Mouse (Mus musculus) left cerebral cortex, postnatal 10 days (tissue): Measurements from ENCODE around the gene G6pc2. TPM values are rescaled to one million over a fixed set of nuclear protein-coding genes. Genes with fewer than 3 reads are reported as not detected.

Experiments used
- DNase-seq, 2 experiments: peaks; one replicate each; pipeline ENCODE4 v3.0.0; 2021 to 2022; ENCODE audit warnings: low spot score in 2 of 2, mixed read lengths in 1 of 2; ENCODE audit errors: extremely low spot score in 1 of 2
- intact Hi-C: fragments of 180-260 bp; cut with DNase I; formaldehyde crosslinking; loops from one replicate; pipeline ENCODE4 v1.15.1; 2025
- total RNA-seq, 2 experiments: library from RNA; stranded (reverse); gene quantifications; 2 replicates each; pipeline ENCODE4 v1.2.3; 2021

The G6pc2 gene
- total RNA-seq, 2 experiments from 2014 or later = not detected

DNA sequence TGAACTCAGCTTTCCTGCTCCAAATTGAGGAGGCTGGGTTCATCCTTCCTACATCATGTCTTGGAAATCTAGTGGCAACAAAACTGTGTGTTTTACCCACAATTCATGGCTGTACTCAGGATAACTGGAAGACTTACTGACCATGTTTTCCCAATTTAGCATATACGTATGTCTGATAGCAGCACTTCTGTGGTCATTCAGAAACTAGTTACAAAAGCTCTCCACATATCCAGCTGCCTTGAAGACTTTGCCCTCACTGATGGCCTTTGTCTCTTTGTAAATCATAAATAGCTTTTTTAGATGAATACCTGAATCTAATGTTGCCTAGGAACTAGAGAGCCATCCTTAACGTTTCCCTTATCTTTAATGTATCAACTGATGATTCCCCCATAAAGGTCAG lies 19.3 kb downstream of the G6pc2 start:
- no peak for DNase-seq
- intact Hi-C loops = no loop called here

DNA sequence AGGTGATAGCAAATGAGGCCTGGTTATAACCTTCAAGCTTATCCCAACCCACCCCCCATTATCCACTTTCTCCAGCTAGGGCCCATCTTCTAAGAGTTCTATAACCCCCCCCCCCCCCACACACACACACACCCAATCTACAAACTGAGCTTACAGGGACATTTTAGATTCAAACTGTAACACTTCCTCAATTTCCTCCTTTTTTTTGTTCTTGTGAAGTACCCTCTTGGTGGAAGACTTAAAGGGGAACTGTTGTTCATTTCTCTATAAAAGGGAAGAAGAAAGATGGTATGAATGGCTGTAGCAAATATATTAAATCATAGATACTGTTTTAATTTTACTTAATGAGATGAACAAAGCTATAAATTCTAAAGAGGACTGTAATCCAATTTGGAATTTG lies 21.2 kb downstream of the G6pc2 start:
- intact Hi-C loops = no loop called here
- DNase-seq = no peak

DNA sequence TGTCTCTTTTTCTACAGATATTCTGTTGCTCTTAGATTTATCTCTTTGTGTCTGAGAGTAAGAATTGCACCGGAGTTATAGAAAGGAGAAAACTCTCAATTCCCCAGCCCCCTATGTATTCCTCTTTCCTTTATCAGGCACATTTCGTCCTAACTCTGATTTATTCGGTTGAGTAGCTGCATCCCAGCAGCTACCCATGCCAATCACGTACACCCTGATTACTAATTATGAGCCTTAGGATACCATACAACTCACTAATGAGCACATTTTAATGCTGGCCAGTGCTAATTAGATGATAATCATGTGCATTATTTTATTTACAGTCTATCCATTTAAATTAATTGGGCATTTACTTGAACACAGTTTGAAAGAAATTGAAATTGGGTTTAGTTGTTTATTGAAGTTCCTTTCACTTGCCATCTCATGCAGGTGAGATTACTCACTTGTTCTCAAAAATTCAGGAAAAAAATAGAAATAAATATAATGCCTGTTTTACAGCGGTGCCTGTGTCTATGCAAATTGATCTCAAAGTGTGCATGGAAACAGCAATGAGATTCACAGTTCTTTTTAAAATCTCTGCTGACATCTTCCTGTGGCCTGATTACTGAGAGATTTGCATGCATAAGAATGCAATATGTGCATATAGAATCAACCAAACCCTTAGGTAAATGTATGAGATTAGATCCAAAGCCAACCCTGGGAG lies 24.3 kb downstream of the G6pc2 start:
- DNase-seq = no peak
- intact Hi-C loops = no loop called here

DNA sequence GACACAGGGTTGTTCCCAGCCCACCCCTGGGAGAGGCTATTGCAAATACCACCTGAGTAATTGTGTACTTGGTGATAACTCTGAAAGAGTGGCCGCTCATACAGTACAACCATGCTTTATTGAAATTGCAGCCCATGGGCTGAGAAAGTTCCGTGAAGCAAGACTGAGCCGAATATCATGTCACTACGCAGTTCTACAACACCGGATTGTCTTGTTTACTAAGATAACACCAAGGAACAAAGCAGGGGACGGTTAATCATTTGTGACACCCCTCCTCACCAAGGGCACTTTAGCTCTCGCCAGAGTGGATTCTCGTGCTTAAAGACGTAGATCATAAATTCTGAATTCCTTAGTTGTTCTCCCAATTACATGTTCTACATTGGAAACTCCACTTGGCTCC lies 28.4 kb downstream of the G6pc2 start:
- no peak for DNase-seq
- intact Hi-C loops = no loop called here

DNA sequence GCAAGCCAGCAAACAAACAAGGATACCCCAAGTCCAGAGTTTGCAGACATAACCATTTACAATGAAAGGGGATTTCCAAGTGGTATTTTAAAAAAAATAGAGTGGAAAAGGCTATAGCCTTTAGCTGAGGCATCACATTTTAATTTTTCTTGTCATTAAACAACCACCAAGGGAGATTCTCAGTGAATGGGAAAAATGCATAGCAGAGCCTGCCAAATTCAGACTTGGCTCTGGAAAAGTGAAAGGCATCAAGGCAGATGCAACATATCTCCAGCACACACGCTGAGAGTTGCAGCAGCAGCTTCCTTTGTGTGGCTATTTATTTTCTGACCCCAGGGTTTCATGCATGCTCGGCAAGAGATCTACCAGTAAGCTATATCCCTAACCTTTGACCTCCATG lies 34.1 kb downstream of the G6pc2 start:
- intact Hi-C loops = no loop called here
- no peak for DNase-seq

DNA sequence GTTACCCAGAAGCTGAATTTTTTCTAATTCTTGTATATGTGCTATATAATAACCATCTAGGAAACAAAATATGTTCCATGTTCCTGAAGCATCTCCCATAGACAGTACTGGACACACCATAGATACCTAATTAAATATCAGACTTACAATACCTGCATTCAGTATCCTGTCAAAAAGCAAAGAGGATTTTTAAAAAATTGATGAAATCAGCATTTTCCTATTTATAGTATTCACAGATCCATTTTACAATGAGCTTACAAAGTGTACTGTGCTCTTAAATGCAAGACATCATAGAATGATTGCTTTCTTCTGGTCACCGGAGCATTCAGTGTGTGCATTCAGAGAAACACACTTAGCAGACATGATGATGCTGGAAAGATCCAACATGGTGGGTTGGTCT lies 36.2 kb downstream of the G6pc2 start:
- no peak for DNase-seq
- intact Hi-C loops = no loop called here

DNA sequence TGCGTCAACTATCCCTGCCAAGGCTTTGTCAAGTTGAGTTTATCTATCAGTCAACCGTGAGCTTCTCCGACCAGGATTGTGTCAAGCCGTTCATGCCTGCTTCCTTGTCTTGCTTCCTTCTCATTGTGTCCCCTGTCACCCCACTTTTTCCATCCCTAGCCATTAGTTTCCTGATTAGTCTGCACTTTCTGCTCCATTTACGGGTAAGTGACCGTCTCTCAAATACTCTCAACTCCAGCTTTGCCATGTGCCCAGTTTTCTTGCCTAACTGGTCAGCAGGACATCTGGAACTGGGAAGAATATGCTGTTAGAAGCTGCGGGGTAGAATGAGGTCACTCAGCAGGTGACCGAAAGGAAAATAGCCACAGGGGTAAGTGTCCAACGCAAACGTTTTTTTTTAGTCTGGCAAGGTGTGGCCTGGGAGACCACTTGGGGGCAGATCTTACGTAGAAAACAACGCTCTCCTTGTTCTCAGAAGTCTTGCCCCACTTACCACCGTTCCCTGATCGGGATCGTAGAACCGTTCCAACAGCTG lies 37.4 kb downstream of the G6pc2 start:
- DNase-seq = no peak
- intact Hi-C loops = no loop called here

DNA sequence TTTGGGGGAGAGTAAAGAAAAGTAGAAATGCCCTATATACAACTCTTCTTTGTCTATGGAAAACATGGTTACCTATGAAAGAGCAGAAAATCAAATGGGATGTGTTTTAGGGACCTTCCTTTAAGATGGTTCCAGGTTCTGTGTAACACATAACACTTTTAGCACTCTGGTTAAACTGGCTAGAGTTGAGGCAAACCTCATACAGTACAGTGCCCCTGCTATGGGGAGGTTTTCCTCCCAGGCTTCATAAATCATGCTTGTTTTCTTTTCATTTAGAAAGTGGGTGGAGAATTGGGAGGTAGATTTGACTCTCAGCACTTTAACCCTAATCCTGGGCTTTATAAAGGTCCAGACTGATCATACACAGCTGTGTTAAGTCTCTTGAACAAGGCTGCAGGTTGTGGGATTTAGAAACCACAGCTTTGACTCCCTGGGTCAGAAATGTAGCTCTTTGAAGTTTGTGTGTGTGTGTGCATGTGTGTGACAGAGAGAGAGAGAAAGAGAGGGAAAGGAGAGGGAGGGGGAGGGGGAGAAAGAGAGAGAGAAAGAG lies 53.3 kb downstream of the G6pc2 start:
- intact Hi-C loops = no loop called here
- DNase-seq = no peak

DNA sequence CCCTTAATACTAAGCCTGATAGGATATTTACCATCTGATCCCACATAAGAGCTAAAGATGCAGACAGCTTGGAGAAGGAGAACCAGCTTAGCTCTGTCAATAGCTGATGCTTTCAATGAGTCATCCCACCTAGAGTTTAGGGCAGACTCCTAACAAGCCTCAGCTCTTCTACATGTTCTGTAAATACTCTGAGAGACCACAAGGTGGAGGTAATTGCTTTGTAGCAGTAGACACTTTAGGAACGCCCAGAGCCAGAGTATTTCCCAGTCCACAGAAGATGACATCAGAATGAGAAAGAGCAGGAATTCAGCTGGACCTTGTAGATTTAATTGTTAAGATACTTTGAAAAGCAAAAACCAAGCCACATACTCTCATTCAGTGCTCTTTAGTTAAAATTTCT lies 65.0 kb downstream of the G6pc2 start:
- DNase-seq = no peak
- intact Hi-C loops = loop anchor here (5.0 kb wide), 1 partner anchor 151 kb away; no protein-coding TSS in a partner anchor

Other genes with a start within 250 kb of the G6pc2 start
- gene Nostrin, start 75.3 kb upstream of the G6pc2 start, total RNA-seq = 1 to 10 TPM; 3.9 to 6.6 TPM
- 1 to 10 TPM; 3.9 to 4.0 TPM for gene Spc25, start 4.9 kb upstream of the G6pc2 start, total RNA-seq
- gene Abcb11, start 131.5 kb downstream of the G6pc2 start, total RNA-seq = under 1 TPM in 1 of 2 experiments, not detected in 1; 0.24 TPM
- gene Dhrs9, start 169.4 kb downstream of the G6pc2 start, total RNA-seq = not detected